Mouse (Mus musculus) inflammation-experienced regulatory T-cells, adult 16 weeks (primary cell): ENCODE data around the gene Gipc2. TPM values are rescaled to one million over a fixed set of nuclear protein-coding genes. Genes with fewer than 3 reads are reported as not detected.

ENCODE experiments used
- polyA plus RNA-seq: library from polyadenylated mRNA; unstranded; fragments of 100-300 nt; shearing (Covaris generic); gene quantifications from one replicate; pipeline ENCODE4 v1.2.1, GENCODE M21; 2017

Gene Gipc2
- polyA plus RNA-seq: not detected

DNA sequence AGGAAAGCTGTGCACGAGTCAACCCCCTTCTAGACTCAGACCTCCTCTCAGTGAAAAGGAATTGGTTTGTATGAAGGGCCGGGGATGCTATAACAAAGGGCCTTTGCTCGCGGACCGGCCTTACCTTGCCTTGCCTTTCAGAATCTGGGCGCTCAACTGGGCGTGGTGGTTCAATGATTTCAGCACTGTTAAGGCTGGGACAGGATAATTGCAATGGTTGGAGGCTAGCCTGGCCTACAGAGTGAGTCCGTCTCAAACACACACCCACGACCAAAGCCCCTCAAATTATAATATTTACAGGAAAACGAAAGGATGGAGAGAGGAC is at the start of gene Gipc2:
Gene Gipc2 (minus strand): TSS at position 132 of the 325 bp plus-strand sequence.

DNA sequence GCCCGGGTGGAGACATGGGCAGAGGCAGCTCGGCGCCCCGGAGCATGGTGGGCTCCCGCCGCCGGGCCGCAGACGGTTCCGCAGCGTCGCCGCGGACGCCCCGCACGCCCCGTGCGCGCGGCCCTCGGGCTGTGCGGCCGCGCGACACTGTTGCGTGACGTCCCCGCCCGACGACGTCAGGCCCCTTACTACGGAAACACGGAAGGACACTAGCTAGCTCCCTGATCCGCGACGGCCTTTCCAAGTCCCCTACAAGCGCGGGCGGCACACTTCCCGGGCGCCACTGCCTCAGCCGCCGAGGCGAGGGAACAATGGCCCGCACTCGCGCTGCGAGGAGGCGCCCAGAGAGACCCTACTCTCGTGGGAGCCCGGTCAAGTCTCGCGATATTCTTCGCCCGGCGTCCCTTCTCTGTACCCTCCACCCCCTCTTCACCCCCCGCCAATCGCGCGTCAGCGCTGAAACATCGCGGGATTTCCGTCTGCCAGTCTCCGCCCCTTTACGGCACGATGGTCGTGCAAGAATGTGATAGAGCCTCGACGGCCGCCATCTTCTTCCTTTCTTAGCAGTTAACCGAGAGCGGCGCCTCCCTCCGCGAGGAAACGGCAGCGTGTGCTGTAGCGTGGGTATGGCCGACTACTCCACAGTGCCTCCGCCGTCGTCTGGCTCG is 44.1 kb upstream of the Gipc2 start, which contains the start of the genes Dnajb4 and Fubp1:
Gene Dnajb4 (minus strand): TSS at position 336 of the 668 bp plus-strand sequence.
Gene Fubp1 (plus strand): TSS at position 456 of the 668 bp plus-strand sequence.

Other genes starting within 250 kb of the Gipc2 start
- gene Dnajb4, start 44.1 kb upstream of the Gipc2 start, polyA plus RNA-seq: 12.1 TPM
- 253 TPM for gene Fubp1, start 44.2 kb upstream of the Gipc2 start, polyA plus RNA-seq
- 0.65 TPM for gene Nexn, start 100.1 kb upstream of the Gipc2 start, polyA plus RNA-seq
- 15.2 TPM for gene Miga1, start 174.2 kb upstream of the Gipc2 start, polyA plus RNA-seq
- 73.5 TPM for gene Usp33, start 180.2 kb upstream of the Gipc2 start, polyA plus RNA-seq
- 38.6 TPM for gene Zzz3, start 229.2 kb upstream of the Gipc2 start, polyA plus RNA-seq